In the genomic region with DNA sequence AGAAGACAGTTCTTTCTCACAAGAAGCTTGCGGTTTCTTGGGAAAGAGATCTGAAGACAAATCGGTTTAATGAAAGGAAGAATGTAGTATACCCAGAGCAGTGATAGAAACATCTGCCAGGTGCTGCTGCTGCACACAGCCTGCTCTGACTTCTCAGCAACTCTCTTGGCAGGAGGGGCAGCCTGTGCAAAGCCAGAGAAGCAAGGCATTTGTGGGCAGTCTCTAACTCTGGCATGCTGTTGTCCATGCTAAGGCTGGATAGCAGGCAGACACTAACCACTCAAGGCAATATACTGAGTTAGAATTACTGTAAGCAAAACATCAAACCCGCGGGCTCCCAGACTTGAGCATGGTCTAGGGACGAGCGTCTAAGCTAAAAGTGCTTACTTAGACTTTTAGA, we compare ENCODE assay signal across 34 mouse cellular contexts. TPM values are rescaled to one million over a fixed set of nuclear protein-coding genes. Genes with fewer than 3 reads are reported as not detected.
DNase-seq lines count a peak whose midpoint lies in the region; ATAC-seq and TF ChIP-seq lines count a peak whose summit lies in the region.
"Had no signal": no experiment of that assay in that cellular context is flagged by ENCODE, and none has a peak within 500 bp of the region (broad histone marks: within the 10 kb centered on the region; RNA-seq: fewer than 3 reads in every experiment).

No protein-coding gene starts in this region.

- H3K27me3 ChIP-seq in heart, adult 2 months (ENCODE audit: control insufficient read depth, insufficient read depth, low read length): no peaks in the 10 kb centered on the region
- no peaks in the 10 kb centered on the region for H3K27me3 ChIP-seq in stomach, embryonic 15.5 days (replicated peaks)
- no peaks in the 10 kb centered on the region for H3K27me3 ChIP-seq in stomach, postnatal 0 days (ENCODE audit: control insufficient read depth, insufficient read depth, low read length)
- H3K27me3 ChIP-seq: forebrain, embryonic 13.5 days; heart, embryonic 13.5 days; hindbrain, embryonic 12.5 days; hindbrain, embryonic 15.5 days had no signal

- H3K36me3 ChIP-seq in heart, adult 2 months (ENCODE audit: control insufficient read depth, insufficient read depth, low read length): no peaks in the 10 kb centered on the region
- H3K36me3 ChIP-seq in stomach, embryonic 15.5 days: no peaks in the 10 kb centered on the region
- no peaks in the 10 kb centered on the region for H3K36me3 ChIP-seq in stomach, postnatal 0 days (ENCODE audit: control insufficient read depth, insufficient read depth, low read length)
- H3K36me3 ChIP-seq: hindbrain, embryonic 12.5 days; hindbrain, embryonic 15.5 days had no signal

- peak; percentile 80 for DNase-seq in heart, adult 11 months
- no peak for DNase-seq in heart, adult 2 months
- no peak for DNase-seq in stomach, postnatal 0 days (ENCODE audit: low spot score)
- DNase-seq in induced T-regulatory cell, adult 2 months (ENCODE audit: low read depth): peak; percentile 22
- peak; percentile 47 for DNase-seq in thymus, postnatal 14 days
- no peak for DNase-seq in embryo, embryonic 10.5 days (ENCODE audit: low spot score)
- DNase-seq in adrenal gland, adult (ENCODE audit: inconsistent age in 2 of 2, low spot score in 1 of 2): no peak
- DNase-seq: adrenal gland, postnatal 10 days; adrenal gland, postnatal 36 days; cerebellum, adult 2 months; cerebellum, adult 9-11 months; cerebellum, postnatal 25 days; embryo, embryonic 11 days; gastrocnemius, postnatal 10 days; gastrocnemius, postnatal 36 days had no signal

- no peak overlapping the region for H3K4me3 ChIP-seq in heart, adult 2 months
- no peak overlapping the region for H3K4me3 ChIP-seq in stomach, embryonic 15.5 days (replicated peaks)
- no peak overlapping the region for H3K4me3 ChIP-seq in stomach, postnatal 0 days (ENCODE audit: low read depth, low read length)
- H3K4me3 ChIP-seq: forebrain, embryonic 10.5 days; forebrain, embryonic 13.5 days; heart, embryonic 10.5 days; heart, embryonic 13.5 days; hindbrain, embryonic 12.5 days; hindbrain, embryonic 15.5 days had no signal

- no peak for TF ChIP-seq POLR2A in heart, adult 2 months (IDR thresholded peaks at IDR 0.05; ENCODE audit: insufficient read depth, low read depth, low read length)

- no peak overlapping the region for H3K9ac ChIP-seq in heart, adult 2 months (ENCODE audit: low read depth, low read length)
- no peak overlapping the region for H3K9ac ChIP-seq in stomach, embryonic 15.5 days
- no peak overlapping the region for H3K9ac ChIP-seq in stomach, postnatal 0 days (ENCODE audit: low read length)
- H3K9ac ChIP-seq: forebrain, embryonic 13.5 days; heart, embryonic 13.5 days; hindbrain, embryonic 12.5 days; hindbrain, embryonic 15.5 days had no signal

- WGBS in heart, adult 2 months: 84% methylated on average over 6 of the region's 6 CpGs
- WGBS in stomach, embryonic 15.5 days: 78% methylated on average over 6 of the region's 6 CpGs
- WGBS in stomach, postnatal 0 days: 70% methylated on average over 6 of the region's 6 CpGs

- H3K79me2 ChIP-seq in heart, adult 2 months (replicated peaks; ENCODE audit: control insufficient read depth, insufficient read depth, low read length): no peaks in the 10 kb centered on the region

- H3K4me1 ChIP-seq in heart, adult 2 months (ENCODE audit: control insufficient read depth, insufficient read depth, low read length): peaks cover 3% of the 10 kb centered on the region
- peaks cover 6% of the 10 kb centered on the region; the same call in 1 of the 2 replicates for H3K4me1 ChIP-seq in stomach, embryonic 15.5 days
- H3K4me1 ChIP-seq in stomach, postnatal 0 days (replicated peaks; ENCODE audit: control insufficient read depth, insufficient read depth): no peaks in the 10 kb centered on the region
- H3K4me1 ChIP-seq: forebrain, embryonic 13.5 days; hindbrain, embryonic 12.5 days; hindbrain, embryonic 15.5 days had no signal

- no peak overlapping the region for H3K27ac ChIP-seq in heart, adult 2 months
- 0 out of 2 replicates have a peak overlapping the region, but pooled peaks have one; percentile 9 for H3K27ac ChIP-seq in stomach, embryonic 15.5 days
- no peak overlapping the region for H3K27ac ChIP-seq in stomach, postnatal 0 days (replicated peaks)
- H3K27ac ChIP-seq: forebrain, embryonic 10.5 days; forebrain, embryonic 13.5 days; heart, embryonic 10.5 days; hindbrain, embryonic 12.5 days; hindbrain, embryonic 15.5 days had no signal

- no peak overlapping the region for H3K4me2 ChIP-seq in stomach, embryonic 15.5 days
- H3K4me2 ChIP-seq in stomach, postnatal 0 days (replicated peaks; ENCODE audit: low read depth): no peak overlapping the region
- H3K4me2 ChIP-seq: forebrain, embryonic 13.5 days; heart, embryonic 13.5 days; hindbrain, embryonic 12.5 days; hindbrain, embryonic 15.5 days had no signal

- H3K9me3 ChIP-seq in stomach, embryonic 15.5 days: no peaks in the 10 kb centered on the region
- H3K9me3 ChIP-seq in stomach, postnatal 0 days (ENCODE audit: control insufficient read depth, low read length): no peaks in the 10 kb centered on the region
- H3K9me3 ChIP-seq: forebrain, embryonic 10.5 days; forebrain, embryonic 13.5 days; heart, embryonic 10.5 days; heart, embryonic 13.5 days; hindbrain, embryonic 12.5 days; hindbrain, embryonic 15.5 days had no signal

- TF ChIP-seq CTCF in heart, adult 2 months (IDR thresholded peaks at IDR 0.05): no peak
- no peak for TF ChIP-seq CTCF in stomach, postnatal 0 days (IDR thresholded peaks at IDR 0.05; ENCODE audit: low read depth)

- no peak for TF ChIP-seq EP300 in heart, adult 2 months (IDR thresholded peaks at IDR 0.05; ENCODE audit: insufficient read depth, low read depth, low read length)
- TF ChIP-seq EP300 in stomach, postnatal 0 days (optimal IDR thresholded peaks at IDR 0.05): no peak

- intact Hi-C loops in heart, adult 2 months (cut with DNase I): loop anchor here (1.0 to 2.0 kb wide), 2 partner anchors 43 to 89 kb away; no protein-coding TSS in a partner anchor

- no peak for ATAC-seq in stomach, embryonic 15.5 days (ENCODE audit: insufficient read depth, low FRiP score, low read depth)
- ATAC-seq in stomach, postnatal 0 days (ENCODE audit: low FRiP score, low TSS enrichment): no peak
- ATAC-seq: activated CD4-positive, CD25-positive, alpha-beta regulatory T cell, adult 4 months; forebrain, embryonic 13.5 days; forebrain, embryonic 16.5 days had no signal

RNA-seq across cellular contexts. Expression of a gene that starts 0.8 kb away (rescaled TPM):
- not detected for total RNA-seq in heart, adult 2 months (2021)
- 0.15 TPM in 1 of 2 replicates, not detected in the other for polyA plus RNA-seq in heart, adult 2 months (2012; rRNA removed)
- polyA plus RNA-seq in stomach, embryonic 15.5 days (2015; fragmentation: Nextera tagmentation; extraction: Ambion mirVana): not detected in 2 replicates
- polyA plus RNA-seq in stomach, postnatal 0 days (2015; fragmentation: Nextera tagmentation; extraction: Ambion mirVana): 0.05 TPM in 1 of 2 replicates, not detected in the other
- total RNA-seq: adrenal gland, postnatal 10 days; common myeloid progenitor, adult 5-6 weeks; ES-E14; gastrocnemius, adult 18-20 months; gastrocnemius, postnatal 10 days; gastrocnemius, postnatal 36 days; granulocyte monocyte progenitor cell, adult 5-6 weeks; heart, postnatal 25 days; hematopoietic stem cell, adult 5-6 weeks had no signal
- polyA plus RNA-seq: cerebellum, adult 2 months; embryonic facial prominence, embryonic 11.5 days; forebrain, embryonic 10.5 days; forebrain, embryonic 13.5 days; forebrain, embryonic 16.5 days; heart, embryonic 13.5 days; heart, postnatal 0 days; hindbrain, embryonic 12.5 days; hindbrain, embryonic 15.5 days had no signal

RNA-seq across cellular contexts. Expression of a gene that starts 12.2 kb away (rescaled TPM):
- total RNA-seq in heart, adult 2 months (2021): 100 to 1,000 TPM; 201 to 240 TPM
- polyA plus RNA-seq in heart, adult 2 months (2012; rRNA removed): 400 and 574 TPM in 2 replicates
- polyA plus RNA-seq in stomach, embryonic 15.5 days (2015; fragmentation: Nextera tagmentation; extraction: Ambion mirVana): 338 and 449 TPM in 2 replicates
- polyA plus RNA-seq in stomach, postnatal 0 days (2015; fragmentation: Nextera tagmentation; extraction: Ambion mirVana): 445 and 475 TPM in 2 replicates

RNA-seq across cellular contexts. Expression of a gene that starts 26.3 kb away (rescaled TPM):
- total RNA-seq in heart, adult 2 months (2021): not detected
- not detected in 2 replicates for polyA plus RNA-seq in heart, adult 2 months (2012; rRNA removed)
- polyA plus RNA-seq in stomach, embryonic 15.5 days (2015; fragmentation: Nextera tagmentation; extraction: Ambion mirVana): not detected in 2 replicates
- polyA plus RNA-seq in stomach, postnatal 0 days (2015; fragmentation: Nextera tagmentation; extraction: Ambion mirVana): not detected in 2 replicates
- total RNA-seq: adrenal gland, adult 18-20 months; adrenal gland, postnatal 36 days; common myeloid progenitor, adult 5-6 weeks; gastrocnemius, adult 18-20 months; gastrocnemius, postnatal 10 days; gastrocnemius, postnatal 36 days; granulocyte monocyte progenitor cell, adult 5-6 weeks; heart, postnatal 25 days; hematopoietic stem cell, adult 5-6 weeks had no signal
- polyA plus RNA-seq: embryonic facial prominence, embryonic 14.5 days; forebrain, embryonic 10.5 days; forebrain, embryonic 13.5 days; forebrain, embryonic 16.5 days; heart, embryonic 13.5 days; hindbrain, embryonic 12.5 days; hindbrain, embryonic 15.5 days had no signal

RNA-seq across cellular contexts. Expression of a gene that starts 26.4 kb away (rescaled TPM):
- total RNA-seq in heart, adult 2 months (2021): not detected
- not detected in 2 replicates for polyA plus RNA-seq in heart, adult 2 months (2012; rRNA removed)
- not detected in 2 replicates for polyA plus RNA-seq in stomach, embryonic 15.5 days (2015; fragmentation: Nextera tagmentation; extraction: Ambion mirVana)
- polyA plus RNA-seq in stomach, postnatal 0 days (2015; fragmentation: Nextera tagmentation; extraction: Ambion mirVana): not detected in 2 replicates
- total RNA-seq: adrenal gland, adult 18-20 months; adrenal gland, postnatal 10 days; adrenal gland, postnatal 36 days; common myeloid progenitor, adult 5-6 weeks; gastrocnemius, adult 18-20 months; gastrocnemius, postnatal 10 days; gastrocnemius, postnatal 36 days; granulocyte monocyte progenitor cell, adult 5-6 weeks; heart, postnatal 25 days; hematopoietic stem cell, adult 5-6 weeks had no signal
- polyA plus RNA-seq: activated CD4-positive, CD25-positive, alpha-beta regulatory T cell, adult 4 months; cerebellum, adult 2 months; embryonic facial prominence, embryonic 11.5 days; embryonic facial prominence, embryonic 14.5 days; forebrain, embryonic 10.5 days; forebrain, embryonic 13.5 days; forebrain, embryonic 16.5 days; heart, embryonic 10.5 days; heart, embryonic 13.5 days; heart, postnatal 0 days; hindbrain, embryonic 12.5 days had no signal

RNA-seq across cellular contexts. Expression of a gene that starts 41.5 kb away (rescaled TPM):
- total RNA-seq in heart, adult 2 months (2021): 10 to 100 TPM; 10.8 to 11.3 TPM
- 3.8 and 6.7 TPM in 2 replicates for polyA plus RNA-seq in heart, adult 2 months (2012; rRNA removed)
- polyA plus RNA-seq in stomach, embryonic 15.5 days (2015; fragmentation: Nextera tagmentation; extraction: Ambion mirVana): 7.7 and 9.9 TPM in 2 replicates
- 2.7 and 3.2 TPM in 2 replicates for polyA plus RNA-seq in stomach, postnatal 0 days (2015; fragmentation: Nextera tagmentation; extraction: Ambion mirVana)

Comparison
In these comparisons a context has a peak if more than half of its experiments do, and no peak if none do; other contexts are left out.
1. DNase-seq: peak in heart, adult 11 months (single experiment), induced T-regulatory cell, adult 2 months (single experiment) and thymus, postnatal 14 days (single experiment); none in heart, adult 2 months (0 of 2), stomach, postnatal 0 days (single experiment), embryo, embryonic 10.5 days (single experiment) and adrenal gland, adult (0 of 2).